Mouse (Mus musculus) heart, embryonic 11.5 days (tissue): ENCODE measurements around the gene Bbs4. TPM values are rescaled to one million over a fixed set of nuclear protein-coding genes. Genes with fewer than 3 reads are reported as not detected.

Experiments
- ATAC-seq: fragments of 200-750 bp; cut with Nextera tagmentation; replicated peaks from 2 replicates; pipeline ENCODE4 v1.8.0; 2017; ENCODE audit warnings: moderate library complexity; ENCODE audit not compliant: insufficient number of reproducible peaks, low FRiP score, low TSS enrichment
- H3K27ac ChIP-seq: fragments of 300-500 bp; sonication (generic); 2 replicates; pipeline ENCODE4 v1.5.1; 2014; ENCODE audit warnings: mild to moderate bottlenecking, low read depth, low read length
- H3K27me3 ChIP-seq: fragments of 300-500 bp; sonication (generic); 2 replicates; pipeline ENCODE4 v1.6.1; 2014; ENCODE audit warnings: mild to moderate bottlenecking, low read length, mixed read lengths; ENCODE audit not compliant: control insufficient read depth, insufficient read depth
- H3K36me3 ChIP-seq: fragments of 300-500 bp; sonication (generic); 2 replicates; pipeline ENCODE4 v1.6.1; 2014; ENCODE audit warnings: mild to moderate bottlenecking, low read length, moderate library complexity, mixed read lengths; ENCODE audit not compliant: control insufficient read depth, insufficient read depth
- H3K4me1 ChIP-seq: fragments of 300-500 bp; sonication (generic); 2 replicates; pipeline ENCODE4 v1.6.1; 2014; ENCODE audit warnings: low read length; ENCODE audit not compliant: control insufficient read depth, insufficient read depth
- H3K4me2 ChIP-seq: fragments of 300-500 bp; sonication (generic); 2 replicates; pipeline ENCODE4 v1.6.1; 2014; ENCODE audit warnings: mild to moderate bottlenecking, moderate library complexity
- H3K4me3 ChIP-seq: fragments of 300-500 bp; sonication (generic); 2 replicates; pipeline ENCODE4 v1.5.1; 2014; ENCODE audit warnings: low read depth, low read length
- H3K9ac ChIP-seq: fragments of 300-500 bp; sonication (generic); 2 replicates; pipeline ENCODE4 v1.6.1; 2014; ENCODE audit warnings: mild to moderate bottlenecking, low read depth, low read length, moderate library complexity
- H3K9me3 ChIP-seq: fragments of 300-500 bp; sonication (generic); replicated peaks from 2 replicates; pipeline ENCODE4 v1.6.1; 2016; ENCODE audit warnings: low read length; ENCODE audit not compliant: control insufficient read depth
- WGBS: fragments of 180-500 bp; shearing (Covaris S2); extraction: QIAGEN DNeasy Blood & Tissue Kit; methylation state at CpG from one replicate; pipeline ENCODE4 v1.1.7; 2014; ENCODE audit not compliant: insufficient replicate concordance; 5-methylcytosine and 5-hydroxymethylcytosine counted together
- polyA plus RNA-seq: library from polyadenylated mRNA; unstranded; fragments of >200 nt; fragmentation: Nextera tagmentation; extraction: Ambion mirVana; gene quantifications from 2 replicates; pipeline ENCODE4 v1.2.1, GENCODE M21; 2014

The Bbs4 gene
- polyA plus RNA-seq, 1 experiment from 2014 or later, result 7.3 TPM

DNA sequence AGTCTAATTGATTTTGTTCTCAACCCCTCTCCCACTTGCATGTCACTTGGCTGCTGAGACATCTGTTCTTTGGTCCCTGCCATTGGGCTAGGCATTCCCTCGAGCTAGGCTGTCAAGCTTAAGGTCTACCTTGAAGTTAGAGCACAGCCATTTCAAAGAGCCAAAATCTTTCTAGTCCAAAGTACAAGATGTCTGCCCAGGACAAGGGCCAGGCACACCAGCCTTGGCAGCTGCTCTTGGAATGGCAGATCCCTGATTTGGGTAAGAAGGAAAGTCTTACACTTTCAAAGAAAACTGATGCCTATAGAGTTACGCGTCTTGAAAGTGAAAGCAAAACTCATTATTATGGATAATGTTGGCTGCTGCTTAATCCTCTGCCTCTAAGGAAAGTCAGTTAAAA, 37.1 kb downstream of the Bbs4 start:
- no peak for ATAC-seq
- WGBS, result 95% methylated on average over 3 of the region's 3 CpGs
- peaks cover 14% of the 10 kb centered on the region for H3K36me3 ChIP-seq

DNA sequence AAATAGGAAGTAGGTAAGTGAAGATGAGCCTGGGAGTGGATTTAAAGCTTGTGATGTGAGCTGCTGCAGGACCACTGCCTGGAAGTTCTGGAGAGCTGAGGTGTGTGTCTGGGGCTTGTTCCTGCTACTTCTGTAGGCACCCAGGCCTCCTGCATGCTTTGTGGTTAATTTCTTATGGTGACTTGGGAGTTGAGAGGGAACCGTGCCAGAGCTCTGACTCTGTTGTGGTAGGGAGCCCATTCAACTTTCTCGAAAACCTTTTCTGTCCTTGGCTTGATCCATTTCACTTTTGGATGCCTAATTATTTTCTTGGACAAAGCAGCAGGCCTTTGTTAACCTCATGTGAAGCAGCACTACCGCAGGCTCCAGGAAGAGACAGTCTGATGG, 42.0 kb downstream of the Bbs4 start:
- WGBS, result 82% methylated on average over 3 of the region's 3 CpGs
- Histone ChIP-seq H3K27me3 (no peaks in the 10 kb centered on the region), H3K36me3 (peaks cover 14% of the 10 kb centered on the region), H3K9me3 (no peaks in the 10 kb centered on the region), H3K27ac (no peak overlapping the region), H3K4me1 (no peaks in the 10 kb centered on the region), H3K4me2 (no peak overlapping the region), H3K9ac (no peak overlapping the region), H3K4me3 (no peak overlapping the region)
- ATAC-seq, result no peak

More for the DNA sequence above, 37.1 kb downstream of the Bbs4 start:
- H3K27ac ChIP-seq, result no peak overlapping the region
- H3K4me1 ChIP-seq, result no peaks in the 10 kb centered on the region
- no peak overlapping the region for H3K9ac ChIP-seq
- no peak overlapping the region for H3K4me2 ChIP-seq
- H3K4me3 ChIP-seq, result no peak overlapping the region
- no peaks in the 10 kb centered on the region for H3K27me3 ChIP-seq
- no peaks in the 10 kb centered on the region for H3K9me3 ChIP-seq

DNA sequence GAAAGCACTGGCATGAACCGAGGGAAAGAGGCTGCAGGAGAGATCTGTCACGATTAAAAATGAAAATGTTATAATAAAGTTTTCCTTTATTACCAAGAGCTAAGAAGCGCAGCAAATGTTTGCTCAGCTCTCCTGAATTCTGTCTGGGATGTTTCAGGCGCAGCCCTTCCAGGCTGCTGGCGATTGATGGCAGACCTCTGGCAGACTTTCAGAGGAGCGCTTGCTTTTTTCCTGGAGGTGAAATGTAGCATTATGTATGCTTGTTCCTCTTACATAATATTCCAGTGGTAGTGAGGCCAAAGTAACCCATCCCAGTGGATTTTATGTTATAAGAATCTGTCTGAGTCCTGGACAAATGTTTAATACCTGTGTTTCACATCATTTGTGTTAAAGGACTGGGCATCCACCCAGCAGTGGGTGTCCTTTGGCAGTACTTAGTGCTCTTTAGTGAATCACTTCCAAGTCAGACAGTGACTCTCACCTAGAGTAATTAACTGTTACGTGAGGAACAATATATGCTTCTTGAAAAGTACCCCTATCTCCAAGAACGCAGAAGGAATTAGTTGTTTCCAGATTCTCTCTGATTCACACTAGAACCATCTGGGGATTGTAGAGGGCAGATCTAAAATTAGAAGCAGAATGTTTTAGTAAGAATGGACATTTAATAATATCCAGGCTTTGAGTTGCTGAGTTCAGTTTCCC, 42.6 kb downstream of the Bbs4 start:
- ATAC-seq, result no peak
- 92% methylated on average over 8 of the region's 8 CpGs for WGBS
- H3K9ac ChIP-seq, result no peak overlapping the region
- no peaks in the 10 kb centered on the region for H3K4me1 ChIP-seq
- H3K36me3 ChIP-seq, result peaks cover 17% of the 10 kb centered on the region
- no peaks in the 10 kb centered on the region for H3K27me3 ChIP-seq
- no peak overlapping the region for H3K27ac ChIP-seq
- no peaks in the 10 kb centered on the region for H3K9me3 ChIP-seq
- no peak overlapping the region for H3K4me3 ChIP-seq
- no peak overlapping the region for H3K4me2 ChIP-seq

GRCm38 (mm10) chr9:59307890-59308289, 45.4 kb downstream of the Bbs4 start:
- no peak for ATAC-seq
- Histone ChIP-seq H3K36me3 (peaks cover 14% of the 10 kb centered on the region), H3K4me2 (no peak overlapping the region), H3K9ac (no peak overlapping the region), H3K27me3 (no peaks in the 10 kb centered on the region), H3K9me3 (no peaks in the 10 kb centered on the region), H3K4me1 (no peaks in the 10 kb centered on the region), H3K27ac (no peak overlapping the region), H3K4me3 (no peak overlapping the region)
- WGBS, result 73% methylated on average over 2 of the region's 2 CpGs

GRCm38 (mm10) chr9:59296419-59296818, 56.9 kb downstream of the Bbs4 start:
- Histone ChIP-seq H3K4me2 (no peak overlapping the region), H3K4me3 (no peak overlapping the region), H3K9ac (no peak overlapping the region), H3K27ac (no peak overlapping the region), H3K27me3 (no peaks in the 10 kb centered on the region), H3K36me3 (peaks cover 4% of the 10 kb centered on the region; the same call in 1 of the 2 replicates), H3K9me3 (no peaks in the 10 kb centered on the region), H3K4me1 (peaks cover 11% of the 10 kb centered on the region)
- ATAC-seq, result no peak
- 74% methylated on average over 2 of the region's 2 CpGs for WGBS

DNA sequence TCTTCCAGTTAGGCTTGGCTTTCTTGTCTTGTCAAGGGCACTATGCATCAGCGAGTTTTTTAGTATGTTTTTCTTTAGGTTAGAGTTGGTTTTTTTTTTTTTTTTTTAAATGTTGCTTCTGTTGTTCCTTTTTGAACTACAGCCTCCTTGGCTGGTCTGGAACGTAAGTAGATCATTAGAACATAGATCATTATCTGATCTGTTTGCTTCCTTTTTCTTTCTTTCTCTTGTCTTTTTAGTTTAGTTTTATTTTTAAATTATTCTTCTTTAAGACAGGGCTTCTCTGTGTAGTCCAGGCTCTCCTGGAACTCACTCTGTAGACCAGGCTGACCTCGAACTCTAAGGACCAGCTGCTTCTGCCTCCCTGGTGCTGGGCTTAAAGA, 60.8 kb downstream of the Bbs4 start:
- Histone ChIP-seq H3K27me3 (no peaks in the 10 kb centered on the region), H3K4me1 (peaks cover 24% of the 10 kb centered on the region), H3K9me3 (no peaks in the 10 kb centered on the region), H3K4me2 (peak overlapping the region; percentile 82), H3K9ac (peak overlapping the region; percentile 96), H3K4me3 (peak overlapping the region; percentile 95), H3K27ac (no peak overlapping the region), H3K36me3 (0 out of 2 replicates have a peak, but pooled peaks cover under 1% of the 10 kb centered on the region)
- WGBS, result 34% methylated on average over 3 of the region's 3 CpGs
- no peak for ATAC-seq

GRCm38 (mm10) chr9:59291688-59292492, 61.4 kb downstream of the Bbs4 start:
- WGBS, result 2% methylated on average over 50 of the region's 50 CpGs
- Histone ChIP-seq H3K9me3 (no peaks in the 10 kb centered on the region), H3K36me3 (no peaks in the 10 kb centered on the region), H3K27me3 (no peaks in the 10 kb centered on the region), H3K4me1 (peaks cover 21% of the 10 kb centered on the region), H3K9ac (peak overlapping the region; percentile 96), H3K4me3 (peak overlapping the region; percentile 95), H3K27ac (peak overlapping the region; percentile 91), H3K4me2 (peak overlapping the region; percentile 82)
- ATAC-seq, result peak; percentile 69

DNA sequence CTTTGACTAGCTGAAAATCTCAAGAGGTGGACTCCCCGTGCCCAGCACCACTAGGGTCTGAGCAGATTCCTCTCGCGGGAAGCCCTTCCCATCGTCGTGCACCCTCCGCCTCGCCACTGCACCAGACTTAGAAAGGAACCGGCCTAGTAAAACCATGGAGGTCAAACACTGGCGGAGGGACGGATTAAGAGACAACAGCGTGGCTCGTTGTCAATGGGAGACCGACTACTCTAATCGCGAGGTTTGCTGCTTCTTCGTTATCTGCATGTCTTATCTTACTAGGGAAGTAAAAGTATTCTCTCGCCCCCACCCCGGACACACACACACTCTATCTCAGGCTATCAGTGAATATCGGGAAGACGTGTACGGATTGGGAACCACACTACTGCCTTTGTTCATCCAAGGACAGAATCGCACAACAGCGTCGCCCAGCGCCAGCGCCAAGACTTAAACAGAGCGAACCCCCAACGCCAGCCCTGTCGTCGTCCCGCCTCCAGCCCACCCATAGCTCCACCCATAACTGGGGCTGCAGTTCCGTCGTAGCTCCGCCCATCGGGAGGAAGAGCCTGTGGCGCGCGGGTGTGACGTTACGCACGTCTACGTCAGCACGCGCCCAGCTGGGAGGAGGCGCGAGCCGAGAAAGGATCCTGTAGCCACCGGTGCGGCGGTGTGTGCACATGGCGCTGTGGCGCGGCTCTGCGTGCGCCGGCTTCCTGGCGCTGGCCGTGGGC, 62.2 kb downstream of the Bbs4 start, which contains the start of gene Adpgk:
Gene Adpgk, plus strand, starts transcription at position 602 of the 731 bp plus-strand sequence.
- H3K4me3 ChIP-seq, result peak within 1 kb of the TSS; percentile 95
- peaks cover 21% of the 10 kb centered on the region for H3K4me1 ChIP-seq
- H3K4me2 ChIP-seq, result peak within 1 kb of the TSS; percentile 82
- under 1% methylated on average over 58 of the region's 58 CpGs for WGBS
- ATAC-seq, result peak; percentile 94
- H3K27me3 ChIP-seq, result no peaks in the 10 kb centered on the region
- H3K9me3 ChIP-seq, result no peaks in the 10 kb centered on the region
- peak within 1 kb of the TSS; percentile 91 for H3K27ac ChIP-seq
- H3K9ac ChIP-seq, result peak within 1 kb of the TSS; percentile 96
- no peaks in the 10 kb centered on the region for H3K36me3 ChIP-seq
